Mouse (Mus musculus) kidney, embryonic 16.5 days (tissue): ENCODE measurements at regions not wholly inside any gene's neighbourhood (a gene's known extent, or its start where the extent isn't known, plus 50 kb on each side); places are given as distances from the start of the nearest gene placed in this dataset.
"Not testable (repeated sequence)": the region's sequence is repeated elsewhere in the genome, so short reads cannot be mapped to it uniquely, and the experiment has no call there.

Experiments used
- ATAC-seq: fragments of 200-750 bp; cut with Nextera tagmentation; 2 replicates; pipeline ENCODE4 v1.8.0; 2017; ENCODE audit warnings: moderate TSS enrichment; ENCODE audit not compliant: low FRiP score, low TSS enrichment
- H3K27ac ChIP-seq: fragments of 300-500 bp; sonication (generic); 2 replicates; pipeline ENCODE4 v1.5.1; 2014; ENCODE audit warnings: low read length
- H3K27me3 ChIP-seq: fragments of 300-500 bp; sonication (generic); 2 replicates; pipeline ENCODE4 v1.6.1; 2014; ENCODE audit warnings: low read length, control low read depth, mixed read lengths; ENCODE audit not compliant: insufficient read depth
- H3K36me3 ChIP-seq: fragments of 300-500 bp; sonication (generic); 2 replicates; pipeline ENCODE4 v1.6.1; 2014; ENCODE audit warnings: low read length, control low read depth, mixed read lengths; ENCODE audit not compliant: insufficient read depth
- H3K4me1 ChIP-seq: fragments of 300-500 bp; sonication (generic); 2 replicates; pipeline ENCODE4 v1.6.1; 2014; ENCODE audit warnings: low read length, control low read depth, mixed read lengths; ENCODE audit not compliant: insufficient read depth
- H3K4me2 ChIP-seq: fragments of 300-500 bp; sonication (generic); replicated peaks from 2 replicates; pipeline ENCODE4 v1.6.1; 2014; ENCODE audit warnings: low read depth, low read length
- H3K4me3 ChIP-seq: fragments of 300-500 bp; sonication (generic); 2 replicates; pipeline ENCODE4 v1.5.1; 2014; ENCODE audit warnings: mild to moderate bottlenecking, low read length
- H3K9ac ChIP-seq: fragments of 300-500 bp; sonication (generic); replicated peaks from 2 replicates; pipeline ENCODE4 v1.6.1; 2014; ENCODE audit warnings: low read length
- H3K9me3 ChIP-seq: fragments of 300-500 bp; sonication (generic); 2 replicates; pipeline ENCODE4 v1.6.1; 2016; ENCODE audit warnings: low read length, control low read depth
- WGBS: fragments of 180-500 bp; shearing (Covaris S2); extraction: QIAGEN DNeasy Blood & Tissue Kit; methylation state at CpG from one replicate; pipeline ENCODE4 v1.1.7; 2014; 5-methylcytosine and 5-hydroxymethylcytosine counted together

GRCm38 (mm10) chr5:116971474-116971873 lies 144.4 kb downstream of the Suds3 start:
- ATAC-seq, H3K9me3 ChIP-seq: not testable (repeated sequence)
- 89% methylated on average over 4 of the region's 4 CpGs for WGBS

GRCm38 (mm10) chr5:116964171-116964570 lies 151.7 kb downstream of the Suds3 start:
- WGBS: 85% methylated on average over 7 of the region's 7 CpGs
- no peak overlapping the region for H3K4me2 ChIP-seq
- H3K9me3 ChIP-seq: 0 out of 2 replicates have a peak, but pooled peaks cover 3% of the 10 kb centered on the region
- no peaks in the 10 kb centered on the region for H3K36me3 ChIP-seq
- H3K4me1 ChIP-seq: no peaks in the 10 kb centered on the region
- no peak overlapping the region for H3K27ac ChIP-seq
- no peak overlapping the region for H3K9ac ChIP-seq
- no peak overlapping the region for H3K4me3 ChIP-seq
- ATAC-seq: no peak
- H3K27me3 ChIP-seq: no peaks in the 10 kb centered on the region

More at GRCm38 (mm10) chr5:116971474-116971873, 144.4 kb downstream of the Suds3 start:
- H3K4me2 ChIP-seq, H3K4me1 ChIP-seq, H3K27me3 ChIP-seq, H3K27ac ChIP-seq, H3K36me3 ChIP-seq, H3K9ac ChIP-seq, H3K4me3 ChIP-seq: not testable (repeated sequence)

GRCm38 (mm10) chr5:116963106-116963505 lies 152.8 kb downstream of the Suds3 start:
- Histone ChIP-seq H3K4me2 (no peak overlapping the region), H3K27ac (no peak overlapping the region), H3K36me3 (no peaks in the 10 kb centered on the region), H3K4me3 (no peak overlapping the region), H3K27me3 (no peaks in the 10 kb centered on the region), H3K9me3 (0 out of 2 replicates have a peak, but pooled peaks cover 3% of the 10 kb centered on the region), H3K9ac (no peak overlapping the region), H3K4me1 (no peaks in the 10 kb centered on the region)
- ATAC-seq: no peak
- 77% methylated on average over 2 of the region's 2 CpGs for WGBS

GRCm38 (mm10) chr5:116960041-116960440 lies 155.9 kb downstream of the Suds3 start:
- no peaks in the 10 kb centered on the region for H3K27me3 ChIP-seq
- H3K36me3 ChIP-seq: no peaks in the 10 kb centered on the region
- H3K4me3 ChIP-seq: no peak overlapping the region
- WGBS: 52% methylated on average over 8 of the region's 8 CpGs
- ATAC-seq: no peak
- H3K4me1 ChIP-seq: no peaks in the 10 kb centered on the region
- no peak overlapping the region for H3K27ac ChIP-seq
- no peak overlapping the region for H3K9ac ChIP-seq
- H3K4me2 ChIP-seq: no peak overlapping the region
- H3K9me3 ChIP-seq: 0 out of 2 replicates have a peak, but pooled peaks cover 3% of the 10 kb centered on the region

- no peak for ATAC-seq
- Histone ChIP-seq H3K27me3 (no peaks in the 10 kb centered on the region), H3K9me3 (0 out of 2 replicates have a peak, but pooled peaks cover 3% of the 10 kb centered on the region), H3K4me2 (no peak overlapping the region), H3K9ac (no peak overlapping the region), H3K27ac (no peak overlapping the region), H3K36me3 (no peaks in the 10 kb centered on the region), H3K4me1 (no peaks in the 10 kb centered on the region), H3K4me3 (no peak overlapping the region)
- WGBS: 79% methylated on average over 5 of the region's 5 CpGs
Observed at GRCm38 (mm10) chr5:116958141-116958540, 157.8 kb downstream of the Suds3 start.

GRCm38 (mm10) chr5:116956572-116956971 lies 159.3 kb downstream of the Suds3 start:
- H3K36me3 ChIP-seq: no peaks in the 10 kb centered on the region
- no peak overlapping the region for H3K9ac ChIP-seq
- H3K9me3 ChIP-seq: no peaks in the 10 kb centered on the region
- H3K4me1 ChIP-seq: no peaks in the 10 kb centered on the region
- H3K27me3 ChIP-seq: no peaks in the 10 kb centered on the region
- no peak overlapping the region for H3K4me2 ChIP-seq
- WGBS: 62% methylated on average over 13 of the region's 13 CpGs
- H3K27ac ChIP-seq: no peak overlapping the region
- ATAC-seq: no peak
- H3K4me3 ChIP-seq: no peak overlapping the region

- ATAC-seq: no peak
- H3K4me1 ChIP-seq: no peaks in the 10 kb centered on the region
- H3K36me3 ChIP-seq: no peaks in the 10 kb centered on the region
- H3K27ac ChIP-seq: no peak overlapping the region
- no peak overlapping the region for H3K4me3 ChIP-seq
- 10% methylated on average over 4 of the region's 4 CpGs for WGBS
- H3K9me3 ChIP-seq: no peaks in the 10 kb centered on the region
- H3K27me3 ChIP-seq: no peaks in the 10 kb centered on the region
- H3K4me2 ChIP-seq: no peak overlapping the region
- H3K9ac ChIP-seq: no peak overlapping the region
Observed at GRCm38 (mm10) chr5:116950280-116950881, 165.5 kb downstream of the Suds3 start.

GRCm38 (mm10) chr5:116934585-116934984 lies 181.3 kb downstream of the Suds3 start:
- no peaks in the 10 kb centered on the region for H3K4me1 ChIP-seq
- no peak overlapping the region for H3K27ac ChIP-seq
- H3K4me2 ChIP-seq: no peak overlapping the region
- H3K27me3 ChIP-seq: no peaks in the 10 kb centered on the region
- H3K9me3 ChIP-seq: no peaks in the 10 kb centered on the region
- WGBS: 37% methylated on average over 5 of the region's 5 CpGs
- no peak overlapping the region for H3K9ac ChIP-seq
- no peak overlapping the region for H3K4me3 ChIP-seq
- peak; percentile 79 for ATAC-seq
- H3K36me3 ChIP-seq: no peaks in the 10 kb centered on the region

- Histone ChIP-seq H3K4me2 (no peak overlapping the region), H3K4me1 (no peaks in the 10 kb centered on the region), H3K27ac (no peak overlapping the region), H3K36me3 (no peaks in the 10 kb centered on the region), H3K9me3 (no peaks in the 10 kb centered on the region), H3K9ac (no peak overlapping the region), H3K27me3 (no peaks in the 10 kb centered on the region), H3K4me3 (no peak overlapping the region)
- peak; percentile 65; the same call in 1 of the 2 replicates for ATAC-seq
- WGBS: 38% methylated on average over 3 of the region's 3 CpGs
Observed at GRCm38 (mm10) chr5:116934151-116934550, 181.8 kb downstream of the Suds3 start.

GRCm38 (mm10) chr5:116933105-116933504 lies 182.8 kb downstream of the Suds3 start:
- H3K4me2 ChIP-seq: no peak overlapping the region
- H3K4me1 ChIP-seq: no peaks in the 10 kb centered on the region
- H3K9me3 ChIP-seq: no peaks in the 10 kb centered on the region
- no peak overlapping the region for H3K27ac ChIP-seq
- no peaks in the 10 kb centered on the region for H3K27me3 ChIP-seq
- no peak overlapping the region for H3K4me3 ChIP-seq
- H3K9ac ChIP-seq: no peak overlapping the region
- no peaks in the 10 kb centered on the region for H3K36me3 ChIP-seq
- ATAC-seq: no peak
- 93% methylated on average over 5 of the region's 5 CpGs for whole genome bisulfite sequencing
